Mouse (Mus musculus) left cerebral cortex, adult 18-20 months (tissue): ENCODE data around the gene Vmn1r80. TPM values are rescaled to one million over a fixed set of nuclear protein-coding genes. Genes with fewer than 3 reads are reported as not detected.
"Not testable (repeated sequence)": the region's sequence is repeated elsewhere in the genome, so short reads cannot be mapped to it uniquely, and the experiment has no call there.

Source experiments
- DNase-seq, 2 experiments: peaks; one replicate each; pipeline ENCODE4 v3.0.0; 2021 to 2022; ENCODE audit warnings: low spot score in 2 of 2, mixed read lengths in 1 of 2
- long read RNA-seq, 2 experiments: library from polyadenylated mRNA; stranded (forward); transcript quantifications; one replicate each; pipeline ENCODE4 v2.0.0; 2021
- total RNA-seq, 2 experiments: library from RNA; stranded (reverse); gene quantifications; 2 replicates each; pipeline ENCODE4 v1.2.3; 2021

Vmn1r80 gene
- total RNA-seq = not detected
- long read RNA-seq, experiment 1 = 0 reads
- long read RNA-seq, experiment 2 = 0 reads

DNA sequence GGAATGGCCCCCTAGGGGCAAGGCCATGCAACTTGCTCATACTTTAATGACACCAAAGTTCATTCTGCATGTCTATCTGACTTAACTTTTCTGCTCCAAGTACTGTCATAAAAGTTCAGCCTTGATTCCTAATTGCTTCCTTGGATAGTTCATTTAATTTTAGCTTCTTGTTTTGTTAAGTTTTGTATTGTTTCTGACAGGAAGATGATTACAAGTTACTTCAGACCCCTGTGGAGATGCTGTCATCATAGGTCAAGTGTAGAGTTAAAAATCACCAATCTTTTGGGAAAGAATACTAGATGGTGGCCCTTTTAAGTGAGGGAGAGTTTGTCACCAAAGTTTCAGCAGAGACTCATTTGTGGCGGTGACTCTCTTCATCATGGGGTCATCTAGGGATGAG lies at the start of gene Vmn1r80:
Gene Vmn1r80, plus strand, starts transcription at position 301 of the 400 bp plus-strand sequence.
- DNase-seq = no peak

DNA sequence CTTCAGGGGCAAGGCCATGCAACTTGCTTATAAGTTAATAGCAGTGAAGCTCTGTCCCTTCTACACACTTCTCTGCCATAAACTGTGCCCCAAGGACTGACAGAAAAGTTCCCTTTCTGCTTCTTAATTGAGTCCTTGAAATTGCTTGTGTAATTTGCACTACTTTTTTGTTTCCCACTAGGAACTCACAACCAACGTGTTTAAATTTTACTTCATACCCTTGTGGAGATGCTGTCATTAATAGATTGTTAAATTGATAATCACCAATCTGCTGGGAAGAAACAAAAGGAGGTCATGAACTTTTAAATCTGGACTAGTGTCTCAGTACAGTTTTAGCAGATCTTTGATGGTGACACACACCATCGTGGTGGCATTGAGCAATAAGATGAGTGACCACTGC lies 39.1 kb upstream of the Vmn1r80 start, which contains the start of gene Vmn1r78:
Gene Vmn1r78, plus strand, starts transcription at position 301 of the 400 bp plus-strand sequence.
- DNase-seq = no peak

DNA sequence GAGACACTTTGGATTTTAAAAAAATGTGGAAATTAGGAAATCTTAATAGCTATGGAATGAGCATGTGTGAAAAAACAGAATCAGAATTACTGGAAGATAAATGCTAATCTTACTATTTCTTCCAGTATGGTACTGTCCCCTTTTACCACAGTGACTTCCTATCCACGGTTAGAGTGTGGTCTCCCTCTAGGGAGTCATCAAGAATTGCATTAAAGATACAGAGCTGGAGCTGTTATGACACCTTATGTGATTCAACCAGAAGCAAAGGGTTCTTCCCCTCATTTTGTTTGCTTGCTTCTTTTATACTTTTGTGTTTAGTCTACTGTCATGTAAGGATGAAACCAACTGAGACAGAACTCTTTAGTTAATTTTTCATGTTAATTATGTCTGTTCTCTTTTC lies 32.6 kb upstream of the Vmn1r80 start:
- not testable (repeated sequence) for DNase-seq

DNA sequence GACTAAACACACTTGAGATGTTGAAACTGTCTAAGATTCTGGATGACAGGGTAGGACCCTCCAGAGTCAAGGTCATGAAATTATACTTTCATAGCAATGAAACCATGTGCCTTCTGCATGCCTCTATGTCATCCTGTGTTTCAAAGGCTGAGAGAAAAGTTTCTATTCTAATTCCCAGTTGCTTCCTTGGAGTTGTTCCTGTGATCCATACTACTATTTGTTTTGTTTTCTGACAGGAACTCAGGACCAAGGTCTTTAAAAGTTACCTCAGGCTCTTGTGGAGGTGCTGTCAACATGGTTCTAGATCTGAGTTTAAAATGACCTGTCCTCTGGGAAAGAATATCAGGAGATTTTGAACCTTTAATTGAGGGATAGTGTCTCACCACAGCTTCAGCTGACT lies 18.1 kb upstream of the Vmn1r80 start, which contains the start of gene Vmn1r79:
Gene Vmn1r79, plus strand, starts transcription at position 301 of the 400 bp plus-strand sequence.
- not testable (repeated sequence) for DNase-seq

DNA sequence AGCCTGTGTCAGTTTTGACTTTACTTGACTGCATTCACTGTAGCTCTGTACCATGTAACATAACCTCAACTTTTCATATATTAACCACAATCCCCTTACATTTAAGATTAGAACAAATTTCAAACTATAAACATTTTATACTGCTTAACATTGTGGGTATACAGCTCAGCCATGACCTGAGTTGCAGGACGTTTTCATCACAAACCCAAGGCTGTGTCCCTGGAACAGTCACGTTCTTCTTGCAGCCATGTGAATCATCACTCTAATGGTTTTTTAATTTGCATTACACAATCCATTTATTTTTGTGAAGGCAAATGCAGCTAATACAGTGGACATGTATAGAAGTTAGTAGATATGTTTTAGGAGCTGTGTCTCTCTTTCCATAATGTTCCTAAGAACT lies 16.2 kb upstream of the Vmn1r80 start:
- DNase-seq = not testable (repeated sequence)

DNA sequence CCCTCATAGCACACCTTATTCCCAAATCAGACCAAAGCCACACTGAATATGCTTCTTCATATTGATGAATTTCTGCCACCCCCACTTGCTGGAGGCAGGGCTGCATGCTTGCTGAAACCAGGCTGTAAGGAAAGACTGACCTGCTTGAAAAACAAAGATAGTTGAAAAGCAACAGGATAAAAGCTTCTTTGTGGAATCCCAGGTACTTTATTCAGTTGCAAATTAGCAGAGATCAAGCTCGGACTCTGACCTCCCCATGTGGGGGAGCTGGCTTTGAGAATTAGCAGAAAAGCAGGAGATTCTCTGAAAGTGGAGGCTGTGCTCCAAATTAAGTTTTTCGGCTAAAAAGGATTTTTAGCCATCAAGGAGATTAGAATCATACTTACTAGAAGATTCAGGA lies 15.1 kb downstream of the Vmn1r80 start:
- DNase-seq = no peak

Other genes starting within 250 kb of the Vmn1r80 start
- gene Vmn1r77, start 152.5 kb upstream of the Vmn1r80 start, total RNA-seq = not detected
- not detected for gene Vmn1r78, start 39.0 kb upstream of the Vmn1r80 start, total RNA-seq
- gene Vmn1r79, start 18.0 kb upstream of the Vmn1r80 start, total RNA-seq = not detected
- under 1 TPM in 1 of 2 experiments, not detected in 1; 0.02 TPM for gene Vmn1r81, start 79.0 kb downstream of the Vmn1r80 start, total RNA-seq
- not detected for gene Vmn1r82, start 111.1 kb downstream of the Vmn1r80 start, total RNA-seq
- not detected for gene Vmn1r83, start 140.2 kb downstream of the Vmn1r80 start, total RNA-seq
- gene Vmn1r84, start 180.0 kb downstream of the Vmn1r80 start, total RNA-seq = not detected
- gene Zfp551, start 233.5 kb downstream of the Vmn1r80 start, total RNA-seq = 10 to 100 TPM; 10.4 to 11.2 TPM